Mouse (Mus musculus): ENCODE results near the gene Uox. TPM values are rescaled to one million over a fixed set of nuclear protein-coding genes. Genes with fewer than 3 reads are reported as not detected.

Gene Uox
- polyA plus RNA-seq, 1 experiment: not detected

DNA sequence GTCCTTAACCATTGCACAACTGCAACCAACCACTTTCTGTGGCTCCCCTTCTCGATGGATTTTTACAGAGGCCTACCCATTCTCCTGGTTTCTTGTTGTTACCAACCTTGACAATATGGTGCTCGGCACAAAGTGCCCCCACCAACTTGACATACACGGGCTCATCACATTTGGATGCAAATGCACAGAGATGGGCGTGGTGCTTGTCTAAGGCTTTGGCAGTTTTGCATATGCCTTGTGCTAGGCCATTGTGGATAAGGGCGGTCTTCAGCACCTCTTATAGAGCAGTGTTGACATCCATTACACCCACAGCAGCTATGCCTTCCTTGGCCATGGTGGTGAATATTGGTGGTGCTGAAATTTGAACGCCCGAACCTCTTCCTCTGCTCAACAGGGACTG, 7.3 kb upstream of the Uox start:
- Histone ChIP-seq H3K79me2 (ENCODE audit: control insufficient read depth, insufficient read depth) (no peaks in the 10 kb centered on the region), H3K4me2 (ENCODE audit: low read depth) (no peak overlapping the region), H3ac (ENCODE audit: control insufficient read depth, insufficient read length) (no peak overlapping the region), H3K4me3 (no peak overlapping the region), H3K27me3 (ENCODE audit: control insufficient read depth, insufficient read depth, insufficient read length) (no peaks in the 10 kb centered on the region), H3K36me3 (ENCODE audit: control insufficient read depth, insufficient read depth) (no peaks in the 10 kb centered on the region)
- TF ChIP-seq POLR2AphosphoS2 (IDR thresholded peaks at IDR 0.05; ENCODE audit: insufficient read length, low read depth): no peak
- no peak for TF ChIP-seq E2F4 (IDR thresholded peaks at IDR 0.05; ENCODE audit: insufficient read depth)

DNA sequence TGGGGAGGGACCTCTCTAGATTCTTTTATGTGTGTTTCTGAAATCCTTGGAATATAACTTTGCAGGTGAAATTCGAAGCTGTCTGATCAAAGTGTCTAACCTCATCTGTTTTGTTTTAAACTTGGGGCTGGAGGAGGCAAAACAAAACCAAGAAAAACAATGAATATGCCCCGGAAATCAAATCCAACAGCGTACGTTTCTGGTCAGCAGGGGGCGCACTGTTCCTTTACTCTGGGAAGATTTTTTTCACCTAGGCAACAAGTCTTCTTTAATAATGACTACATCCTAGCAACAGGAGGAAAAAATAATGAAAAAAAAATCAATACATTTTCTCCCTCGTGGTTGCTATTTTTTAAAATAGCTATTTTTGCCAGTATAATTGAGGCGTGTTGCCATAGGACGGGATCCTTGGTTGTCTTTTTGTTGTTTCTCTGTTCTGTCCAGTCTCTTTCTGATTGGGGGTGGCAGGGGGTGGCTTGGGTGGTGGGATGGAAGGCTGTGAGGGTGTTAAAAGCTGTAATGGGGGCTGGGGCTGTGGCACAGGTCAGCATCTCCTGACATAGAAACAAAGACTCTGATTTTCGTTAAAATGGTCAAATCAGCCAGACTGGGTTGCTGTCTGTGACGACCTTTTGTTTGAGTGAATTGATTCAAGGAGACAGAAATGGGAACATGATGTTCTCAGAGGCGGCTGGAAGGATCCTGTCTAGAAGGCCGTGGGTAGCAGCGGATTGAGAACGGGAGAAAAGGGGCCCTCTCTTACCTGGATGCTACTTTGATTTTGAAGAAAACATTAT, 5.8 kb upstream of the Uox start:
- H3K27me3 ChIP-seq (ENCODE audit: control insufficient read depth, insufficient read depth, insufficient read length): no peaks in the 10 kb centered on the region
- H3K36me3 ChIP-seq (ENCODE audit: control insufficient read depth, insufficient read depth): no peaks in the 10 kb centered on the region
- no peak overlapping the region for H3ac ChIP-seq (ENCODE audit: control insufficient read depth, insufficient read length)
- H3K79me2 ChIP-seq (ENCODE audit: control insufficient read depth, insufficient read depth): no peaks in the 10 kb centered on the region
- no peak for TF ChIP-seq MYOD1 (IDR thresholded peaks at IDR 0.05; ENCODE audit: control insufficient read depth in 1 of 3, insufficient read length in 2 of 3, low read depth in 2 of 3)
- no peak for TF ChIP-seq POLR2AphosphoS2 (IDR thresholded peaks at IDR 0.05; ENCODE audit: insufficient read length, low read depth)
- no peak for TF ChIP-seq SRF (IDR thresholded peaks at IDR 0.05; ENCODE audit: control insufficient read depth, insufficient read length, low read depth)
- no peak for TF ChIP-seq REST (IDR thresholded peaks at IDR 0.05; ENCODE audit: insufficient read depth, insufficient read length)
- TF ChIP-seq CEBPB (IDR thresholded peaks at IDR 0.05; ENCODE audit: insufficient read depth, poor library complexity, severe bottlenecking): no peak
- no peak for TF ChIP-seq MYOG (IDR thresholded peaks at IDR 0.05; ENCODE audit: control insufficient read depth in 1 of 3, insufficient read depth in 1 of 3, insufficient read length in 2 of 3, low read depth in 2 of 3)
- TF ChIP-seq USF1 (IDR thresholded peaks at IDR 0.05; ENCODE audit: low read depth): no peak
- TF ChIP-seq TCF12 (IDR thresholded peaks at IDR 0.05; ENCODE audit: insufficient read depth, poor library complexity, severe bottlenecking): no peak
- TF ChIP-seq MAX (IDR thresholded peaks at IDR 0.05; ENCODE audit: low read depth): no peak
- no peak for TF ChIP-seq E2F4 (IDR thresholded peaks at IDR 0.05; ENCODE audit: insufficient read depth)
- no peak overlapping the region for H3K4me3 ChIP-seq
- no peak overlapping the region for H3K4me2 ChIP-seq (ENCODE audit: low read depth)

DNA sequence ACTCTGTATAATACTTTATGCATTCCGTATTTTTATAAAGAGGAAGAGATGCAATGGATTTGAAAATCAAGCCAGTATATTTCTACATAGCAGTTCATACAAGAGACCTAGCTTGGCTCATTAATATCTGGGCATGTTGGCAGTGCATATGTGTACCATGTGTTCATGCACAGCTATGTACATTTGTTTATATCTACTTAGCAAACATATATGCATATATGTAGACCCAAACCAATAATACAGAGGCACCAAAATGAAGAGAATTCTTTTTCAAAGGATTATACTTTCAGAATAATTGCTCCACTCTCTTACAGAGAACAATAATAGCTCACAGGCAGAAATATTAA, 5.2 kb upstream of the Uox start:
- Histone ChIP-seq H3K79me2 (ENCODE audit: control insufficient read depth, insufficient read depth) (no peaks in the 10 kb centered on the region), H3K4me3 (no peak overlapping the region), H3K27me3 (ENCODE audit: control insufficient read depth, insufficient read depth, insufficient read length) (no peaks in the 10 kb centered on the region), H3ac (ENCODE audit: control insufficient read depth, insufficient read length) (no peak overlapping the region), H3K36me3 (ENCODE audit: control insufficient read depth, insufficient read depth) (no peaks in the 10 kb centered on the region), H3K4me2 (ENCODE audit: low read depth) (no peak overlapping the region)
- no peak for TF ChIP-seq TCF3 (IDR thresholded peaks at IDR 0.05; ENCODE audit: insufficient read length, low read depth)
- TF ChIP-seq MYOD1 (IDR thresholded peaks at IDR 0.05; ENCODE audit: control insufficient read depth in 1 of 3, insufficient read length in 2 of 3, low read depth in 2 of 3): no peak
- TF ChIP-seq REST (IDR thresholded peaks at IDR 0.05; ENCODE audit: insufficient read depth, insufficient read length): no peak
- TF ChIP-seq E2F4 (IDR thresholded peaks at IDR 0.05; ENCODE audit: insufficient read depth): no peak
- TF ChIP-seq MYOG (IDR thresholded peaks at IDR 0.05; ENCODE audit: control insufficient read depth in 1 of 3, insufficient read depth in 1 of 3, insufficient read length in 2 of 3, low read depth in 2 of 3): no peak
- no peak for TF ChIP-seq USF1 (IDR thresholded peaks at IDR 0.05; ENCODE audit: low read depth)
- TF ChIP-seq MAX (IDR thresholded peaks at IDR 0.05; ENCODE audit: low read depth): no peak
- TF ChIP-seq TCF12 (IDR thresholded peaks at IDR 0.05; ENCODE audit: insufficient read depth, poor library complexity, severe bottlenecking): no peak
- no peak for TF ChIP-seq POLR2A (IDR thresholded peaks at IDR 0.05; ENCODE audit: insufficient read length, low read depth)
- no peak for TF ChIP-seq SRF (IDR thresholded peaks at IDR 0.05; ENCODE audit: control insufficient read depth, insufficient read length, low read depth)
- TF ChIP-seq POLR2AphosphoS2 (IDR thresholded peaks at IDR 0.05; ENCODE audit: insufficient read length, low read depth): no peak
- no peak for TF ChIP-seq CEBPB (IDR thresholded peaks at IDR 0.05; ENCODE audit: insufficient read depth, poor library complexity, severe bottlenecking)

- no peak for TF ChIP-seq TCF3 (IDR thresholded peaks at IDR 0.05; ENCODE audit: insufficient read length, low read depth)
- TF ChIP-seq REST (IDR thresholded peaks at IDR 0.05; ENCODE audit: insufficient read depth, insufficient read length): no peak
- no peak for TF ChIP-seq USF1 (IDR thresholded peaks at IDR 0.05; ENCODE audit: low read depth)
- TF ChIP-seq POLR2AphosphoS2 (IDR thresholded peaks at IDR 0.05; ENCODE audit: insufficient read length, low read depth): no peak
- TF ChIP-seq E2F4 (IDR thresholded peaks at IDR 0.05; ENCODE audit: insufficient read depth): no peak
- TF ChIP-seq POLR2A (IDR thresholded peaks at IDR 0.05; ENCODE audit: insufficient read length, low read depth): no peak
- TF ChIP-seq MYOG (IDR thresholded peaks at IDR 0.05; ENCODE audit: control insufficient read depth in 1 of 3, insufficient read depth in 1 of 3, insufficient read length in 2 of 3, low read depth in 2 of 3): no peak
- TF ChIP-seq TCF12 (IDR thresholded peaks at IDR 0.05; ENCODE audit: insufficient read depth, poor library complexity, severe bottlenecking): no peak
- no peak for TF ChIP-seq MYOD1 (IDR thresholded peaks at IDR 0.05; ENCODE audit: control insufficient read depth in 1 of 3, insufficient read length in 2 of 3, low read depth in 2 of 3)
- no peak for TF ChIP-seq MAX (IDR thresholded peaks at IDR 0.05; ENCODE audit: low read depth)
- no peak for TF ChIP-seq CEBPB (IDR thresholded peaks at IDR 0.05; ENCODE audit: insufficient read depth, poor library complexity, severe bottlenecking)
- TF ChIP-seq SRF (IDR thresholded peaks at IDR 0.05; ENCODE audit: control insufficient read depth, insufficient read length, low read depth): no peak
- H3K79me2 ChIP-seq (ENCODE audit: control insufficient read depth, insufficient read depth): no peaks in the 10 kb centered on the region
- H3K27me3 ChIP-seq (ENCODE audit: control insufficient read depth, insufficient read depth, insufficient read length): no peaks in the 10 kb centered on the region
- no peak overlapping the region for H3K4me2 ChIP-seq (ENCODE audit: low read depth)
- no peak overlapping the region for H3ac ChIP-seq (ENCODE audit: control insufficient read depth, insufficient read length)
- H3K4me3 ChIP-seq: no peak overlapping the region
- H3K36me3 ChIP-seq (ENCODE audit: control insufficient read depth, insufficient read depth): no peaks in the 10 kb centered on the region
These were observed 2.9 kb upstream of the Uox start for GRCm38 (mm10) chr3:146567366-146567765.
